Mouse (Mus musculus) embryonic facial prominence, embryonic 11.5 days (tissue): ENCODE data around the gene Cadm1. TPM values are rescaled to one million over a fixed set of nuclear protein-coding genes. Genes with fewer than 3 reads are reported as not detected.

Source experiments
- ATAC-seq: fragments of 200-750 bp; cut with Nextera tagmentation; replicated peaks from 2 replicates; pipeline ENCODE4 v1.8.0; 2017; ENCODE audit warnings: low read depth; ENCODE audit not compliant: insufficient number of reproducible peaks, low FRiP score, low TSS enrichment
- DNase-seq: peaks from one replicate; pipeline ENCODE4 v3.0.0-alpha.2; 2015; ENCODE audit warnings: low spot score
- H3K27ac ChIP-seq: fragments of 300-500 bp; sonication (generic); replicated peaks from 2 replicates; pipeline ENCODE4 v1.5.1; 2014; ENCODE audit warnings: mild to moderate bottlenecking, low read depth, low read length, control low read depth
- H3K27me3 ChIP-seq: fragments of 300-500 bp; sonication (generic); 2 replicates; pipeline ENCODE4 v1.6.1; 2014; ENCODE audit warnings: mild to moderate bottlenecking, low read length, moderate library complexity, mixed read lengths; ENCODE audit not compliant: control insufficient read depth, insufficient read depth
- H3K36me3 ChIP-seq: fragments of 300-500 bp; sonication (generic); replicated peaks from 2 replicates; pipeline ENCODE4 v1.6.1; 2014; ENCODE audit warnings: low read depth, mild to moderate bottlenecking, low read length, moderate library complexity, mixed read lengths; ENCODE audit not compliant: control insufficient read depth, insufficient read depth
- H3K4me1 ChIP-seq: fragments of 300-500 bp; sonication (generic); 2 replicates; pipeline ENCODE4 v1.6.1; 2014; ENCODE audit warnings: low read length, mixed read lengths; ENCODE audit not compliant: control insufficient read depth, insufficient read depth
- H3K4me2 ChIP-seq: fragments of 300-500 bp; sonication (generic); 2 replicates; pipeline ENCODE4 v1.6.1; 2014; ENCODE audit warnings: low read depth, mild to moderate bottlenecking, control low read depth, low read length, moderate library complexity
- H3K4me3 ChIP-seq: fragments of 300-500 bp; sonication (generic); 2 replicates; pipeline ENCODE4 v1.5.1; 2014; ENCODE audit warnings: low read depth, low read length, control low read depth
- H3K9ac ChIP-seq: fragments of 300-500 bp; sonication (generic); replicated peaks from 2 replicates; pipeline ENCODE4 v1.6.1; 2014; ENCODE audit warnings: mild to moderate bottlenecking, control low read depth, low read length
- H3K9me3 ChIP-seq: fragments of 300-500 bp; sonication (generic); replicated peaks from 2 replicates; pipeline ENCODE4 v1.6.1; 2016; ENCODE audit warnings: mild to moderate bottlenecking, low read length, inconsistent platforms, mixed read lengths; ENCODE audit not compliant: control insufficient read depth
- WGBS: fragments of 180-500 bp; shearing (Covaris S2); extraction: QIAGEN DNeasy Blood & Tissue Kit; methylation state at CpG from one replicate; pipeline ENCODE4 v1.1.7; 2014; 5-methylcytosine and 5-hydroxymethylcytosine counted together
- polyA plus RNA-seq: library from polyadenylated mRNA; unstranded; fragments of >200 nt; fragmentation: Nextera tagmentation; extraction: Ambion mirVana; gene quantifications from 2 replicates; pipeline ENCODE4 v1.2.1, GENCODE M21; 2014

The Cadm1 gene
- polyA plus RNA-seq, 1 experiment from 2014 or later: 99.3 TPM

- H3K4me2 ChIP-seq: no peak overlapping the region
- peaks cover 4% of the 10 kb centered on the region for H3K4me1 ChIP-seq
- no peaks in the 10 kb centered on the region for H3K27me3 ChIP-seq
- no peak overlapping the region for H3K9ac ChIP-seq
- no peak for ATAC-seq
- no peaks in the 10 kb centered on the region for H3K36me3 ChIP-seq
- no peak overlapping the region for H3K4me3 ChIP-seq
- no peaks in the 10 kb centered on the region for H3K9me3 ChIP-seq
- H3K27ac ChIP-seq: no peak overlapping the region
- WGBS: 33% methylated on average over 5 of the region's 5 CpGs
- DNase-seq: no peak
Observed at GRCm38 (mm10) chr9:47848745-47849144, 318.8 kb downstream of the Cadm1 start.

GRCm38 (mm10) chr9:47856311-47856710, 326.3 kb downstream of the Cadm1 start:
- Histone ChIP-seq H3K9me3 (no peaks in the 10 kb centered on the region), H3K4me1 (no peaks in the 10 kb centered on the region), H3K36me3 (no peaks in the 10 kb centered on the region), H3K4me2 (no peak overlapping the region), H3K9ac (no peak overlapping the region), H3K4me3 (no peak overlapping the region), H3K27me3 (no peaks in the 10 kb centered on the region), H3K27ac (no peak overlapping the region)
- 85% methylated on average over 8 of the region's 8 CpGs for WGBS
- ATAC-seq (no peak), DNase-seq (peak; percentile 48)

GRCm38 (mm10) chr9:47857235-47857634, 327.3 kb downstream of the Cadm1 start:
- 83% methylated on average over 7 of the region's 7 CpGs for WGBS
- no peaks in the 10 kb centered on the region for H3K36me3 ChIP-seq
- H3K27me3 ChIP-seq: no peaks in the 10 kb centered on the region
- no peak overlapping the region for H3K4me3 ChIP-seq
- H3K9me3 ChIP-seq: no peaks in the 10 kb centered on the region
- H3K4me1 ChIP-seq: no peaks in the 10 kb centered on the region
- no peak overlapping the region for H3K4me2 ChIP-seq
- H3K9ac ChIP-seq: no peak overlapping the region
- DNase-seq (no peak), ATAC-seq (no peak)
- no peak overlapping the region for H3K27ac ChIP-seq

GRCm38 (mm10) chr9:47858134-47858533, 328.2 kb downstream of the Cadm1 start:
- H3K4me1 ChIP-seq: no peaks in the 10 kb centered on the region; the same call in 1 of the 2 replicates
- H3K36me3 ChIP-seq: no peaks in the 10 kb centered on the region
- ATAC-seq (no peak), DNase-seq (no peak)
- no peaks in the 10 kb centered on the region for H3K9me3 ChIP-seq
- WGBS: 74% methylated on average over 5 of the region's 5 CpGs
- no peak overlapping the region for H3K4me3 ChIP-seq
- H3K9ac ChIP-seq: no peak overlapping the region
- H3K27me3 ChIP-seq: no peaks in the 10 kb centered on the region
- no peak overlapping the region for H3K27ac ChIP-seq
- no peak overlapping the region for H3K4me2 ChIP-seq

GRCm38 (mm10) chr9:47858778-47859395, 328.9 kb downstream of the Cadm1 start:
- no peaks in the 10 kb centered on the region; the same call in 1 of the 2 replicates for H3K4me1 ChIP-seq
- no peak overlapping the region for H3K4me3 ChIP-seq
- 79% methylated on average over 10 of the region's 10 CpGs for WGBS
- no peaks in the 10 kb centered on the region for H3K36me3 ChIP-seq
- H3K9ac ChIP-seq: no peak overlapping the region
- no peak overlapping the region for H3K27ac ChIP-seq
- H3K27me3 ChIP-seq: no peaks in the 10 kb centered on the region
- H3K4me2 ChIP-seq: no peak overlapping the region
- H3K9me3 ChIP-seq: no peaks in the 10 kb centered on the region
- ATAC-seq (no peak), DNase-seq (no peak)

DNA sequence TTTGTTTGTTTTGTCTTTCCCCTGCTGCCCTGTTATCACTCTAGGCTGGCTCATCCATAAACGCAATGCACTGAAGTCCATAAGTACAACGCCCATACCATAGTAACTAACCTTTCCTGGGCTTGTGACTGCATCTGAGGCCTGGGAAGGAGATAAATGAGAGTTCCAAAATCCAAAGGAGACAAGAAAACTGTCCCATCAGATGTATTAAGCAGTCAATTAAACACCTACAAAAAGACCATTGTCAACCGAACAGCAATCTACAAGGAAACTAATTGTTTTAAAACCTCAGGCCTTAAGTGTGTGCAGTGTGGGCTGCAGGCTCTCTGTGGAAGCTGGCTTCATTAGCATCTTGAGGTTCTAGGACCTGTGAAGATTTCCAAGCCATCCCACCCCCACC, 331.0 kb downstream of the Cadm1 start:
- Histone ChIP-seq H3K9ac (no peak overlapping the region), H3K4me1 (peaks cover 4% of the 10 kb centered on the region), H3K27ac (no peak overlapping the region), H3K9me3 (no peaks in the 10 kb centered on the region), H3K36me3 (no peaks in the 10 kb centered on the region), H3K4me2 (no peak overlapping the region), H3K27me3 (no peaks in the 10 kb centered on the region), H3K4me3 (no peak overlapping the region)
- 72% methylated on average over 3 of the region's 3 CpGs for WGBS
- ATAC-seq (no peak), DNase-seq (no peak)

- Histone ChIP-seq H3K36me3 (no peaks in the 10 kb centered on the region), H3K4me1 (peaks cover 4% of the 10 kb centered on the region), H3K9me3 (no peaks in the 10 kb centered on the region), H3K4me2 (no peak overlapping the region), H3K9ac (no peak overlapping the region), H3K27me3 (no peaks in the 10 kb centered on the region), H3K4me3 (no peak overlapping the region), H3K27ac (no peak overlapping the region)
- WGBS: 46% methylated on average over 2 of the region's 2 CpGs
- no peak for ATAC-seq
- peak; percentile 53 for DNase-seq
Observed at GRCm38 (mm10) chr9:47861783-47862182, 331.8 kb downstream of the Cadm1 start.

DNA sequence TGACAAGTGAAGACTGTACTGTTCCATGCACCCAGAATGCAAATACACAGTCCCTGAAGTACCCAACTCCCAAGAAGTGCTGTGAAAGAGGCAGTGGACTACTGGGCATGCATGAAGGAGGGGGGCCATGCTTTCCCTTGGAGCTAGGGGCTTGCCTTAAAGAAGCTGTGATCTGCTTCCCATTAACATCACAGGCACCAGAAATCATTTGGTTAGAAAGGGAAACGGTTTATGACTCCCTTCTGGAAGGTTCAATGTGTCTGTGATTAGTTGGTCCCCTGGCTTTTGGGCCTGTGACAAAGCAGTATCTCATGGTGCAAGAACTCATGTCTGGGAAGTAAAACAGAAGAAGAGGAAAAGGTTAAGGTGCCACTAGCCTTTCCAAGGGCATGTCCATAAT, 336.0 kb downstream of the Cadm1 start:
- DNase-seq: peak; percentile 55
- WGBS: 27% methylated on average over 1 of the region's 1 CpGs
- Histone ChIP-seq H3K4me3 (no peak overlapping the region), H3K4me2 (no peak overlapping the region), H3K4me1 (peaks cover 4% of the 10 kb centered on the region), H3K9ac (no peak overlapping the region), H3K9me3 (no peaks in the 10 kb centered on the region), H3K27me3 (no peaks in the 10 kb centered on the region), H3K36me3 (no peaks in the 10 kb centered on the region), H3K27ac (no peak overlapping the region)
- ATAC-seq: no peak
